Mouse (Mus musculus) midbrain, postnatal 0 days (tissue): ENCODE data around the gene Krtap28-13. TPM values are rescaled to one million over a fixed set of nuclear protein-coding genes. Genes with fewer than 3 reads are reported as not detected.

ENCODE experiments used
- ATAC-seq: fragments of 200-750 bp; cut with Nextera tagmentation; 2 replicates; pipeline ENCODE4 v1.8.0; 2017; ENCODE audit warnings: moderate number of reproducible peaks, mild to moderate bottlenecking, moderate TSS enrichment, moderate library complexity; ENCODE audit not compliant: low FRiP score
- DNase-seq: peaks from one replicate; pipeline ENCODE4 v3.0.0-alpha.2; 2015; ENCODE audit warnings: low spot score
- H3K27ac ChIP-seq: fragments of 300-500 bp; sonication (generic); 2 replicates; pipeline ENCODE4 v1.5.1; 2014; ENCODE audit warnings: low read depth, mild to moderate bottlenecking, low read length, mixed read lengths
- H3K27me3 ChIP-seq: fragments of 300-500 bp; sonication (generic); 2 replicates; pipeline ENCODE4 v1.6.1; 2014; ENCODE audit warnings: low read length, control low read depth, mixed read lengths; ENCODE audit not compliant: insufficient read depth
- H3K36me3 ChIP-seq: fragments of 300-500 bp; sonication (generic); 2 replicates; pipeline ENCODE4 v1.6.1; 2014; ENCODE audit warnings: low read length, control low read depth, mixed read lengths; ENCODE audit not compliant: insufficient read depth
- H3K4me1 ChIP-seq: fragments of 300-500 bp; sonication (generic); 2 replicates; pipeline ENCODE4 v1.6.1; 2014; ENCODE audit warnings: mild to moderate bottlenecking, control low read depth, antibody characterized with exemption, low read length, mixed read lengths; ENCODE audit not compliant: insufficient read depth
- H3K4me2 ChIP-seq: fragments of 300-500 bp; sonication (generic); 2 replicates; pipeline ENCODE4 v1.6.1; 2014; ENCODE audit warnings: low read depth, mild to moderate bottlenecking, low read length, mixed read lengths; ENCODE audit not compliant: poor library complexity, severe bottlenecking
- H3K4me3 ChIP-seq: fragments of 300-500 bp; sonication (generic); 2 replicates; pipeline ENCODE4 v1.5.1; 2014; ENCODE audit warnings: low read depth, mild to moderate bottlenecking, low read length, moderate library complexity
- H3K9ac ChIP-seq: fragments of 300-500 bp; sonication (generic); replicated peaks from 2 replicates; pipeline ENCODE4 v1.6.1; 2014; ENCODE audit warnings: mild to moderate bottlenecking, low read length, moderate library complexity, mixed read lengths; ENCODE audit not compliant: poor library complexity, severe bottlenecking
- H3K9me3 ChIP-seq: fragments of 300-500 bp; sonication (generic); 2 replicates; pipeline ENCODE4 v1.6.1; 2016; ENCODE audit warnings: low read length, control low read depth
- CTCF ChIP-seq: IDR thresholded peaks from 2 replicates; pipeline ENCODE4 v1.5.1; 2016; ENCODE audit warnings: antibody characterized with exemption, mild to moderate bottlenecking
- WGBS: fragments of 180-500 bp; shearing (Covaris S2); extraction: QIAGEN DNeasy Blood & Tissue Kit; methylation state at CpG from one replicate; pipeline ENCODE4 v1.1.7; 2014; 5-methylcytosine and 5-hydroxymethylcytosine counted together
- polyA plus RNA-seq: library from polyadenylated mRNA; unstranded; fragments of >200 nt; fragmentation: Nextera tagmentation; extraction: Ambion mirVana; gene quantifications from 2 replicates; pipeline ENCODE4 v1.2.1, GENCODE M21; 2015
- total RNA-seq: library from RNA; depleted of rRNA; stranded (reverse); fragments of >200 nt; gene quantifications from 2 replicates; pipeline ENCODE4 v1.2.3, GENCODE M21; 2014; rRNA removed

Gene Krtap28-13
- total RNA-seq (not detected in 2 replicates), polyA plus RNA-seq (not detected in 2 replicates)

DNA sequence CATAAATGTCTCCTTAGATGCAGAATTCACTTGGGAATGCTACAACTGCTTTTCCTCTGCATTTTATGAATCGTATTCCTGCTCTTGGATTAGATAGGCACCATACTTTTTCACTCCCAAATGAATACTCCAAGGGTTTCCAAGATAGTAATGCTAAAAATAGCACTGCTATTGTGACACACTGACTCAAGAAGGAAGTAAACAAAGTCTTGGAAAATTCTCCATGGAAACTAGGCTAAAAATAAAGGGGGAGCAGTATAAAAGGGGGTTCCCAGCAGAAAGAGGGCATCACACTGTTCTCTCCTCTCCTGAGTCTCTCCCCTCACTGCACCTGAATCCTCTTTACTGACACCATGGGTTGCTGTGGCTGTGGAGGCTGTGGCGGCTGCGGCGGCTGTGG is at the start of gene Krtap28-13:
Krtap28-13 (plus strand) TSS at position 288 of the 400 bp plus-strand sequence.
- no peaks in the 10 kb centered on the region for H3K4me1 ChIP-seq
- WGBS, result 92% methylated on average over 4 of the region's 4 CpGs
- no peak within 1 kb of the TSS for H3K27ac ChIP-seq
- ATAC-seq (no peak), DNase-seq (no peak)
- no peak within 1 kb of the TSS for H3K9ac ChIP-seq
- H3K4me3 ChIP-seq, result no peak within 1 kb of the TSS
- H3K27me3 ChIP-seq, result no peaks in the 10 kb centered on the region
- no peaks in the 10 kb centered on the region for H3K36me3 ChIP-seq
- TF ChIP-seq CTCF, result no peak
- H3K9me3 ChIP-seq, result no peaks in the 10 kb centered on the region
- no peak within 1 kb of the TSS for H3K4me2 ChIP-seq

DNA sequence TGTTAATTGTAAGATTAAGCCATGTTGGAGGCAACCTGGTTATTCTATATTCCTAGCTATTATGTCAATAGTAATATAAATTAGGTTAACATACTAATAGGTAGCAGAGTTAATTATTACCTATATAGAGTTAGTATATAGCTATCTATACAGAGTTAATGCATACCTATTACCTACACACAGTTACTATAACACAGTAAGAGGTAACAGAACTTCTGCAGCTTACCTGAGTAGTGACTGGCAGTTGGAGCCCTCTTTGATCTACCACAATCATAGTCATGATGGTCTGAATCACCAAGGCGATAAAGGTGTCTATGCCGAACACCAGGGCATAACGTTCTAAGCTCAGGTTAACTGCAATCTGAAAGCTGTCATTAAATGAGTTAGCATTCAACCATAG is 46.3 kb upstream of the Krtap28-13 start:
- Histone ChIP-seq H3K9ac (no peak overlapping the region), H3K4me2 (no peak overlapping the region), H3K4me1 (no peaks in the 10 kb centered on the region), H3K27me3 (no peaks in the 10 kb centered on the region), H3K4me3 (no peak overlapping the region), H3K36me3 (no peaks in the 10 kb centered on the region), H3K27ac (no peak overlapping the region), H3K9me3 (no peaks in the 10 kb centered on the region)
- no peak for TF ChIP-seq CTCF
- no peak for ATAC-seq
- no peak for DNase-seq
- WGBS, result 93% methylated on average over 3 of the region's 3 CpGs

DNA sequence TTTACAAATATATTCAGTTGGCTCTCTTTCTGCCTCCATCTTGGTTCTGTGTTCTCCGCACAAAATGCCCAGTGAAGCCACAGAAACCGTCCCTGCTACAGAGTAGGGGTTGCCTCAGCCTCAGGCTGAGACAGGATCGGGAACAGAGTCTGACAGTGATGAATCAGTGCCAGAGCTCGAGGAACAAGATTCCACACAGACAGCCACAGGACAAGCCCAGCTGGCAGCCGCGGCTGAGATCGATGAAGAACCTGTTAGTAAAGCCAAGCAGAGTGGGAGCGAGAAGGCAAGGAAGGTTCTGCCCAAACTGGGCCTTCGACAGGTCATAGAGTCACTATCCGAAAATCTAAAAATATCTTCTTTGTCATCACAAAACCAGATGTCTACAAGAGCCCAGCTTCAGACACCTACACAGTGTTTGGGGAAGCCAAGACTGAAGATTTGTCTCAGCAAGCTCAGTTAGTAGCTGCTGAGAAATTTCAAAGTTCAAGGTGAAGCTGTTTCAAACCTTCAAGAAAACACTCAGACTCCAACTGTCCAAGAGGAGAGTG is 45.3 kb upstream of the Krtap28-13 start:
- H3K27me3 ChIP-seq, result no peaks in the 10 kb centered on the region
- DNase-seq (no peak), ATAC-seq (no peak)
- H3K9ac ChIP-seq, result no peak overlapping the region
- no peak for TF ChIP-seq CTCF
- no peaks in the 10 kb centered on the region for H3K4me1 ChIP-seq
- whole genome bisulfite sequencing, result 92% methylated on average over 10 of the region's 10 CpGs
- H3K4me3 ChIP-seq, result no peak overlapping the region
- no peak overlapping the region for H3K4me2 ChIP-seq
- no peaks in the 10 kb centered on the region for H3K9me3 ChIP-seq
- no peaks in the 10 kb centered on the region for H3K36me3 ChIP-seq
- no peak overlapping the region for H3K27ac ChIP-seq

DNA sequence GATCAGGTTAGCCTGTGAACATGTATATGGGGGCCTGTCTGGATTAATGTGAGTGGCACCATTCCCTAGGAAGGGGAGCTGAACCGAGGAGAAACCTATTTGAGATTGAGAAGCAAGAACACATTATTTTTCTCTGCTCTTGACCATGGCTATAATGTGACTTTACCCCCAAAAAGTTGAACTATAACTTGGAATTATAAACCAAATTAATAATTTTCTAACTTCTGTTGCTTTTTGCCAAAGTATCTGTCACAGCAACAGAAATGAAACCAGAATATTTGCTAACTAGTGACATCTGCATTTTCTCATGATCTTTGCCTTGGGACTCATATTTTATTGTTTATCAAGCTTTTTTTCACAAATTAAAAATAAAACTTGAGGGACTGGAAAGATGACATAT is 44.2 kb upstream of the Krtap28-13 start:
- H3K27ac ChIP-seq, result no peak overlapping the region
- no peaks in the 10 kb centered on the region for H3K27me3 ChIP-seq
- no peaks in the 10 kb centered on the region for H3K4me1 ChIP-seq
- H3K36me3 ChIP-seq, result no peaks in the 10 kb centered on the region
- WGBS, result 72% methylated on average over 1 of the region's 1 CpGs
- no peak for DNase-seq
- H3K9me3 ChIP-seq, result no peaks in the 10 kb centered on the region
- H3K9ac ChIP-seq, result no peak overlapping the region
- TF ChIP-seq CTCF, result no peak
- ATAC-seq, result no peak
- H3K4me3 ChIP-seq, result no peak overlapping the region
- H3K4me2 ChIP-seq, result no peak overlapping the region

DNA sequence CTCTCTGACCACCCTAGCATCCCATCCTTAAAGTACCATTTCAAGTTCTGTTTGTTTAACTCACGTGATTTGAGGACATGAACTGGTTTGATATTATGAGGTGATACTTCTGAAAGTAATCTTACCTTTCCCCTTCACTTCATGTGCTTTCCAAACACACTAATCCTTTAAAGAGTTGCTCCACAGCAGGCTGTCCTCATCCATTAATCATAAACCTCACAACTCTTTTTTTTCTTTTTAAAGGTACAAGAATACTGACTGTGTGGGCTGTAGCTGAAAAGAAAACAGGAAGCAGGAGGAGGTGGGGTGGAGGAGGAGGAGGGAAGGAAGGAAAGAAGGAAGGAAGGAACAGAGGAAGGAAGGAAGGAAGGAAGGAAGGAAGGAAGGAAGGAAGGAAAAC is 28.8 kb upstream of the Krtap28-13 start:
- Histone ChIP-seq H3K4me3 (no peak overlapping the region), H3K4me1 (no peaks in the 10 kb centered on the region), H3K27me3 (no peaks in the 10 kb centered on the region), H3K27ac (no peak overlapping the region), H3K4me2 (no peak overlapping the region), H3K9me3 (no peaks in the 10 kb centered on the region), H3K36me3 (no peaks in the 10 kb centered on the region), H3K9ac (no peak overlapping the region)
- TF ChIP-seq CTCF, result no peak
- DNase-seq, result no peak
- no peak for ATAC-seq
- 50% methylated on average over 1 of the region's 1 CpGs for WGBS

DNA sequence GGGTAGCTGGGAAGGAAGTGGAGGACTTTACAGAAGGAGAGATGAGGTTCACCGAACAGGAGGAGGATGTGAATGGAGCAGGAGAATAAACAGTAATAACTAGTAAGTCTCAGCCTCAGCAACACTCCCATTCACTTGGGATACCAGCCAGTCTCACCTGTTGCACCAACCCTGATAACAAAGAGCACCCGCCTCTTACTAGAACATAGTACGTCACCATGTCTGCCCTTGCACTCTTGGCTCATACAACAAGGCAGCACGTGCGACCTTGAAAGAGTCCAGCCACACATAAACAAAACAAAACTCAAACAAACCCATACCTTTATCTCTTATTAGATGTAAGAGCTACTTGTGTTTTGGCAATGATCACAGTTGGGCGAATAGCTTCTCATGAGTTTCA is 28.2 kb upstream of the Krtap28-13 start:
- H3K4me2 ChIP-seq, result no peak overlapping the region
- no peaks in the 10 kb centered on the region for H3K27me3 ChIP-seq
- H3K27ac ChIP-seq, result no peak overlapping the region
- ATAC-seq (no peak), DNase-seq (no peak)
- no peak for TF ChIP-seq CTCF
- no peaks in the 10 kb centered on the region for H3K9me3 ChIP-seq
- H3K9ac ChIP-seq, result no peak overlapping the region
- no peaks in the 10 kb centered on the region for H3K4me1 ChIP-seq
- WGBS, result 91% methylated on average over 6 of the region's 6 CpGs
- no peaks in the 10 kb centered on the region for H3K36me3 ChIP-seq
- H3K4me3 ChIP-seq, result no peak overlapping the region
